Comparison of ENCODE assay signal across 8 mouse cellular contexts in genomic region chrX:142390247-142390908, GRCm38 (mm10). TPM values are rescaled to one million over a fixed set of nuclear protein-coding genes. Genes with fewer than 3 reads are reported as not detected.
DNase-seq lines count a peak whose midpoint lies in the region; ATAC-seq and TF ChIP-seq lines count a peak whose summit lies in the region.

Gene Acsl4 (minus strand): TSS chrX:142390535.

- peaks cover 6% of the 10 kb centered on the region; the same call in 1 of the 2 replicates for H3K27me3 ChIP-seq in forebrain, embryonic 11.5 days (ENCODE audit: control insufficient read depth, insufficient read depth, low read length)
- H3K27me3 ChIP-seq in heart, embryonic 16.5 days (ENCODE audit: control insufficient read depth, insufficient read depth, low read length), result no peaks in the 10 kb centered on the region
- H3K27me3 ChIP-seq in liver, embryonic 16.5 days (ENCODE audit: control insufficient read depth, insufficient read depth, low read depth, low read length), result peaks cover 4% of the 10 kb centered on the region; the same call in 1 of the 2 replicates
- H3K27me3 ChIP-seq in neural tube, embryonic 13.5 days, result peaks cover 23% of the 10 kb centered on the region
- no peaks in the 10 kb centered on the region for H3K27me3 ChIP-seq in testis, adult 2 months (ENCODE audit: control insufficient read depth, insufficient read depth, low read length)

- peak within 1 kb of the TSS; percentile 59 for H3K27ac ChIP-seq in forebrain, embryonic 11.5 days (ENCODE audit: low read depth, low read length)
- H3K27ac ChIP-seq in heart, embryonic 16.5 days (ENCODE audit: low read length), result peak within 1 kb of the TSS; percentile 89
- H3K27ac ChIP-seq in liver, embryonic 16.5 days (ENCODE audit: low read length), result peak within 1 kb of the TSS; percentile 86
- peak within 1 kb of the TSS; percentile 88 for H3K27ac ChIP-seq in neural tube, embryonic 13.5 days (replicated peaks)
- H3K27ac ChIP-seq in testis, adult 2 months (ENCODE audit: control insufficient read depth, insufficient read depth, low read depth, low read length), result peak within 1 kb of the TSS; percentile 74

- ATAC-seq in forebrain, embryonic 11.5 days (replicated peaks; ENCODE audit: low FRiP score), result peak; percentile 98
- ATAC-seq in heart, embryonic 16.5 days (replicated peaks; ENCODE audit: extremely low read depth, insufficient read depth, low FRiP score), result peak; percentile 99
- peak; percentile 99 for ATAC-seq in liver, embryonic 16.5 days (ENCODE audit: low read depth)
- peak; percentile 99 for ATAC-seq in neural tube, embryonic 13.5 days (ENCODE audit: low read depth)

- peak within 1 kb of the TSS; percentile 52 for H3K4me2 ChIP-seq in forebrain, embryonic 11.5 days (ENCODE audit: low read depth, low read length, severe bottlenecking)
- peak within 1 kb of the TSS; percentile 72 for H3K4me2 ChIP-seq in heart, embryonic 16.5 days (ENCODE audit: low read depth, low read length)
- peak within 1 kb of the TSS; percentile 70 for H3K4me2 ChIP-seq in liver, embryonic 16.5 days (ENCODE audit: low read depth, low read length)
- H3K4me2 ChIP-seq in neural tube, embryonic 13.5 days, result peak within 1 kb of the TSS; percentile 59

- 18% methylated on average over 58 of the region's 59 CpGs for WGBS in forebrain, embryonic 11.5 days
- 9% methylated on average over 50 of the region's 59 CpGs for WGBS in heart, embryonic 16.5 days
- 11% methylated on average over 59 of the region's 59 CpGs for WGBS in liver, embryonic 16.5 days (ENCODE audit: insufficient replicate concordance)
- WGBS in neural tube, embryonic 13.5 days, result 13% methylated on average over 45 of the region's 59 CpGs

- TF ChIP-seq CTCF in testis, adult 2 months (IDR thresholded peaks at IDR 0.05; ENCODE audit: control insufficient read depth, insufficient read depth, insufficient replicate concordance, low read depth, low read length), result no peak

- peak within 1 kb of the TSS; percentile 54 for H3K4me3 ChIP-seq in forebrain, embryonic 11.5 days (ENCODE audit: low read depth, low read length)
- peak within 1 kb of the TSS; percentile 74 for H3K4me3 ChIP-seq in heart, embryonic 16.5 days (ENCODE audit: low read length)
- H3K4me3 ChIP-seq in liver, embryonic 16.5 days (ENCODE audit: low read depth, low read length), result peak within 1 kb of the TSS; percentile 69
- peak within 1 kb of the TSS; percentile 61 for H3K4me3 ChIP-seq in neural tube, embryonic 13.5 days
- peak within 1 kb of the TSS; percentile 90 for H3K4me3 ChIP-seq in testis, adult 2 months (ENCODE audit: control insufficient read depth, low read depth, low read length)

- DNase-seq in CD8-positive naive resting alpha-beta T cell, adult 2 months (ENCODE audit: low read depth in 2 of 2, low spot score in 2 of 2), result peak; percentile 85 to 87
- peak; percentile 60 for DNase-seq in c-Kit-positive CD71-negative TER-119-negative erythroid progenitor cells, embryonic 14.5 days (ENCODE audit: low read depth)
- DNase-seq in forebrain, embryonic 11.5 days (ENCODE audit: low spot score), result peak; percentile 94
- DNase-seq in kidney, postnatal 4 days, result peak; percentile 90 to 95

- no peaks in the 10 kb centered on the region for H3K9me3 ChIP-seq in forebrain, embryonic 11.5 days (ENCODE audit: control insufficient read depth, low read length)
- H3K9me3 ChIP-seq in heart, embryonic 16.5 days (replicated peaks; ENCODE audit: control insufficient read depth, low read length), result no peaks in the 10 kb centered on the region
- no peaks in the 10 kb centered on the region for H3K9me3 ChIP-seq in liver, embryonic 16.5 days (replicated peaks; ENCODE audit: control insufficient read depth, low read length)
- no peaks in the 10 kb centered on the region for H3K9me3 ChIP-seq in neural tube, embryonic 13.5 days

- no peaks in the 10 kb centered on the region for H3K4me1 ChIP-seq in forebrain, embryonic 11.5 days (replicated peaks; ENCODE audit: control insufficient read depth, insufficient read depth, low read length)
- H3K4me1 ChIP-seq in heart, embryonic 16.5 days (ENCODE audit: control insufficient read depth, insufficient read depth, low read length), result no peaks in the 10 kb centered on the region; the same call in 1 of the 2 replicates
- H3K4me1 ChIP-seq in liver, embryonic 16.5 days (ENCODE audit: control insufficient read depth, low read depth, low read length), result peaks cover 2% of the 10 kb centered on the region
- peaks cover 10% of the 10 kb centered on the region for H3K4me1 ChIP-seq in neural tube, embryonic 13.5 days (replicated peaks)
- H3K4me1 ChIP-seq in testis, adult 2 months (ENCODE audit: control insufficient read depth, insufficient read depth, low read length), result no peaks in the 10 kb centered on the region

- H3K36me3 ChIP-seq in forebrain, embryonic 11.5 days (ENCODE audit: control insufficient read depth, insufficient read depth, low read length), result no peaks in the 10 kb centered on the region
- no peaks in the 10 kb centered on the region for H3K36me3 ChIP-seq in heart, embryonic 16.5 days (ENCODE audit: control insufficient read depth, insufficient read depth)
- no peaks in the 10 kb centered on the region for H3K36me3 ChIP-seq in liver, embryonic 16.5 days (ENCODE audit: control insufficient read depth, insufficient read depth)
- no peaks in the 10 kb centered on the region for H3K36me3 ChIP-seq in neural tube, embryonic 13.5 days
- no peaks in the 10 kb centered on the region for H3K36me3 ChIP-seq in testis, adult 2 months (ENCODE audit: control insufficient read depth, insufficient read depth, low read length)

- TF ChIP-seq POLR2A in testis, adult 2 months (IDR thresholded peaks at IDR 0.05; ENCODE audit: control insufficient read depth, low read depth, low read length), result peak; percentile 38; the same call in 1 of the 2 replicates

- peak within 1 kb of the TSS; percentile 65 for H3K9ac ChIP-seq in forebrain, embryonic 11.5 days (ENCODE audit: low read length)
- peak within 1 kb of the TSS; percentile 83 for H3K9ac ChIP-seq in heart, embryonic 16.5 days (ENCODE audit: low read length)
- H3K9ac ChIP-seq in liver, embryonic 16.5 days (ENCODE audit: low read depth, low read length), result peak within 1 kb of the TSS; percentile 84
- H3K9ac ChIP-seq in neural tube, embryonic 13.5 days, result peak within 1 kb of the TSS; percentile 73

RNA-seq across cellular contexts. Expression of gene Acsl4, which starts in this region (rescaled TPM):
- polyA plus RNA-seq in forebrain, embryonic 11.5 days (2014; fragmentation: Nextera tagmentation; extraction: Ambion mirVana), result 19.5 and 20.9 TPM in 2 replicates
- 13.5 and 13.6 TPM in 2 replicates for polyA plus RNA-seq in heart, embryonic 16.5 days (2015; fragmentation: Nextera tagmentation; extraction: Ambion mirVana)
- 13.5 and 15.8 TPM in 2 replicates for polyA plus RNA-seq in liver, embryonic 16.5 days (2015; fragmentation: Nextera tagmentation; extraction: Ambion mirVana)
- 19.3 and 21.7 TPM in 2 replicates for polyA plus RNA-seq in neural tube, embryonic 13.5 days (2015; fragmentation: Nextera tagmentation; extraction: Ambion mirVana)
- polyA plus RNA-seq in testis, adult 2 months (2012; rRNA removed), result 2.3 and 2.8 TPM in 2 replicates

Comparison
In these comparisons a context has a peak if more than half of its experiments do, and no peak if none do; other contexts are left out.
1. Peak in every context shown above with its lines: DNase-seq, ATAC-seq, H3K4me3 ChIP-seq and H3K27ac ChIP-seq.